Mouse (Mus musculus): ENCODE measurements at regions not wholly inside any gene's neighbourhood (a gene's known extent, or its start where the extent isn't known, plus 50 kb on each side); places are given as distances from the start of the nearest gene placed in this dataset.

DNA sequence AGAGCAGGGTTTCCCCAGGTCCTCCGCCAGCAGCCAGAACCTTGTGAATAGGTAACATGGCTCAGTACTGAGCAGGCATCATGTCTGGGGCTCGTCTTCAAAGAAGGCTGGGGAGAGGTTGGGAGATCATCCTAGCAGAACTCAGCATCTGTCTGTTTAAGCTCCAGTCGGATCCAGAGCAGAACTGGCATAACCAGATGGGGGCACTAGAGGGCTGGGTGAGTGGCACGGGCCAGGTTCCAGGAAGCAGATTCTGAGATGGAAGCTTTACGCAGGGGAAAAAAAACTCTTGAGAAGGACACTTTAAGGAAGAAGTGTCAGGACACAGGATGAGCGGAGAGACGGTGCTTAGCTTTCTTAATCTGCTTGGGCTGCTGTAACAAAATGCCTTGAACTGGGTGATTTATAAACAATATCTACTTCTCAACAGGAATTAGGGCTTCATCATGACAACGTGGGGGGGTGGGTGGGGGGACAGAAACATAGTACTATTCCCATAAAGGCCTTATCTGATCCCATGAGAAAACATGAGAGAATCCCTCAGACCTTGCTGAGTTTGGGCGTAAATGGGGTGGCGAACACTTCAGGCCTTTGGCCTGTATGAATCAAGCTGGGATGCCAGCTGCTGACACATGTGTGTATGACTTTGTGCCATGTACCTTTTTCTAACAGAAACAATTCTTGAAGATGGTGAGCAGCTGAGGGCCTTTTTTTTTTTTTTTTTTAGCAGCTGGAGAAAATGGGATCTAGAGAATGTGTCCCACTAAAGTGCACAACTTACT, 69.6 kb upstream of the Creb5 start:
- TF ChIP-seq POLR2A (IDR thresholded peaks at IDR 0.05; ENCODE audit: borderline replicate concordance, insufficient read depth, low read length): no peak
- TF ChIP-seq CTCF (IDR thresholded peaks at IDR 0.05; ENCODE audit: borderline replicate concordance, insufficient read depth, low read depth, low read length): peak; percentile 77

Data from cerebellum, adult 2 months (tissue).